Mouse (Mus musculus): ENCODE measurements around the gene Ric8b. TPM values are rescaled to one million over a fixed set of nuclear protein-coding genes. Genes with fewer than 3 reads are reported as not detected.

Gene Ric8b
- polyA plus RNA-seq, 1 experiment from 2014 or later, result 27.3 TPM

DNA sequence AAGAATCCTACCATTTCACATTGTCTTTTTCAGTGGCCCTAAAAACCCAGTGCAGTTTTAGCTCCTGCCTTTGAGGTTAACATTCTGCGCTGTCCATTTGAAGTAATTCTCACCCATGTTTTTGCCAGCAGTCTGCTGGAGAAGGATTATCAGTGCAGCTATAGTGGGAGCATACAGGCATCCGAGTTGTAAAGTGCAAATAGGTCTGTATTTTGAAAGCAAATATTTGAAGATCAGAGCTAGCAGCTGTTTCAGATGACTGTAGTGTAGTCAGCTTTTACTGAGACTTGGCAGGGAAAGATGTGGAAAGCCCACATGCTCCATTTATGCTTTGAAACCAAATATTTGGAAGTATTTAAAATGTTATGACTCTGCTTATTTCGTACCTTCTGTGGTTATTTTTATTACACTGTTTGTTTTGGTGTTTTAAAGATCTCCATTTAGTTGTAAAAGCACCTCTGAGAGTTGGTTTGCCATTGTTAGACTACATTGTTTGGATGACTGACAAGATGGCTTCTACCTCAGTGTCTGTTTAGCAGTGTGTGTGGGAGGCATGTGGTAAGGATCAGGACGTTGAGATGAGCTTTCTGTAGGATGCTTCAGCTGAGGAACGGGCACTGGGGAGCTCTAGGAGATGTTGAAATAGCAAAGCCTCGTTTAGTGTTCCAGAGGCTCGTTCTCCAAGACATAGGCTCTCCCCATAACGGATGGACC, 31.7 kb downstream of the Ric8b start:
- H3K4me1 ChIP-seq (ENCODE audit: control insufficient read depth, insufficient read depth, low read length), result no peaks in the 10 kb centered on the region
- 83% methylated on average over 8 of the region's 8 CpGs for WGBS
- H3K27ac ChIP-seq (ENCODE audit: low read depth, low read length), result no peak overlapping the region
- ATAC-seq (ENCODE audit: low FRiP score), result no peak
- no peaks in the 10 kb centered on the region for H3K27me3 ChIP-seq (ENCODE audit: control insufficient read depth, insufficient read depth, low read length)
- no peak for DNase-seq (ENCODE audit: low spot score, missing footprints)
- H3K9me3 ChIP-seq (ENCODE audit: control insufficient read depth, low read length), result no peaks in the 10 kb centered on the region
- H3K4me3 ChIP-seq (ENCODE audit: low read depth, low read length), result no peak overlapping the region
- H3K4me2 ChIP-seq, result no peak overlapping the region
- peaks cover 9% of the 10 kb centered on the region for H3K36me3 ChIP-seq (ENCODE audit: control insufficient read depth, insufficient read depth, low read length)
- no peak overlapping the region for H3K9ac ChIP-seq (ENCODE audit: low read length)

DNA sequence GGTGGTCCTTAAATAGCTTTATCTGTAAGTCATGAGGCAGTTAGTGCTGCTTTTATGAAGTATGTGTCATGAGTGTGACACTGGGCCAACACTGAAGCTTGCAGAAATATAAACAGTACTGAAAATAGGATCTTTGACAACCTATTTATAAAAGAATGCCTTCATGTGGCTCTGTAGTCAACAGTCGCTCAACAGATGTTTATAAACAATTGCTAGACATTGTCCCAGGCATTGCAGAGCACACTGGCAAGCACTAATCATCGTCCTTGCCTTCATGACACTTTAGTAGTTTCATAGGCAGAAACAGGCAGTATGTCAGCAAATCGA, 32.2 kb downstream of the Ric8b start:
- no peak for DNase-seq (ENCODE audit: low spot score, missing footprints)
- Histone ChIP-seq H3K36me3 (ENCODE audit: control insufficient read depth, insufficient read depth, low read length) (peaks cover 9% of the 10 kb centered on the region), H3K9me3 (ENCODE audit: control insufficient read depth, low read length) (no peaks in the 10 kb centered on the region), H3K9ac (ENCODE audit: low read length) (no peak overlapping the region), H3K4me1 (ENCODE audit: control insufficient read depth, insufficient read depth, low read length) (no peaks in the 10 kb centered on the region), H3K27ac (ENCODE audit: low read depth, low read length) (no peak overlapping the region), H3K4me3 (ENCODE audit: low read depth, low read length) (no peak overlapping the region), H3K4me2 (no peak overlapping the region), H3K27me3 (ENCODE audit: control insufficient read depth, insufficient read depth, low read length) (no peaks in the 10 kb centered on the region)
- ATAC-seq (ENCODE audit: low FRiP score), result no peak
- WGBS, result 89% methylated on average over 3 of the region's 3 CpGs

DNA sequence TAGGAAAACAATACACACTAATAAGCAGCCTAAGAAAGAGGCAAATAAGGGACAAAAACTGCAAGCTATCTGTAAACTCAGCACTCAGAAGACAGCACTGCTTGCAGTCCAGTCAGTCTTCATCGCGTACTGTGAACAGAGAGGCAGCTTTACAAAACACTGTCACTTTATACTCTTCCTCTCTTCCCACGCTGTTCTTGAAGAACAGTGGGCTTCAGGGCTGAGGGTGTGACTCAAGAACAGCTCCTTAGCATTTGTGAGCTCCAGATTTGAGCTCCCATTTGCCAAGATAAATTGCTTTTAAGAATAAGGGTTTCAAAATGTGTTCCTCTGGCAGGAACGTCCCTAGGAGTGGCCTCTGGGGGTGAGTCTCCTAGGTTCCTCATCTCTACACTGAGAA, 33.0 kb downstream of the Ric8b start:
- Histone ChIP-seq H3K4me1 (ENCODE audit: control insufficient read depth, insufficient read depth, low read length) (no peaks in the 10 kb centered on the region), H3K4me3 (ENCODE audit: low read depth, low read length) (no peak overlapping the region), H3K27me3 (ENCODE audit: control insufficient read depth, insufficient read depth, low read length) (no peaks in the 10 kb centered on the region), H3K36me3 (ENCODE audit: control insufficient read depth, insufficient read depth, low read length) (peaks cover 9% of the 10 kb centered on the region), H3K9me3 (ENCODE audit: control insufficient read depth, low read length) (no peaks in the 10 kb centered on the region), H3K9ac (ENCODE audit: low read length) (no peak overlapping the region), H3K27ac (ENCODE audit: low read depth, low read length) (no peak overlapping the region), H3K4me2 (no peak overlapping the region)
- ATAC-seq (ENCODE audit: low FRiP score) (no peak), DNase-seq (ENCODE audit: low spot score, missing footprints) (peak; percentile 47)
- 87% methylated on average over 4 of the region's 4 CpGs for WGBS

DNA sequence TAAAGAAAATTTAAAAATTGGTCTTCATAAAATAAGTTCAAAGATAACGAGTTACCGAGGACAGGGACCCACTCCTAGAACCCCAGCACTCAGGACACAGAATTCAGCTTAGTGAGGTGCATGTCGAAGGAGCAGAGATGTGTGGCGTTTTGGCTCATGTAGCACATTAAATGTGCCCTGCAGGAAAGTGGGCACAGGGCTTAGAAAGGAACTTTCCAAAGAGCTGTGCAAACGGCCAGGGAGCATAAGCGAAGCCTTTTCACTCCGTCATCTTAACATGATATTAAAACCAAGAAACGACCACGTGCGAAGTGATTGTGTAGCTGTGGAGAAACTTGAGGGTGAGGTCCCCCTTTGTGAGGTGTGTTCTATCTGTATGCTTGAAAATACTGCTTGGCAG, 36.8 kb downstream of the Ric8b start:
- no peaks in the 10 kb centered on the region for H3K27me3 ChIP-seq (ENCODE audit: control insufficient read depth, insufficient read depth, low read length)
- H3K9me3 ChIP-seq (ENCODE audit: control insufficient read depth, low read length), result no peaks in the 10 kb centered on the region
- H3K4me1 ChIP-seq (ENCODE audit: control insufficient read depth, insufficient read depth, low read length), result no peaks in the 10 kb centered on the region
- H3K4me3 ChIP-seq (ENCODE audit: low read depth, low read length), result no peak overlapping the region
- H3K4me2 ChIP-seq, result no peak overlapping the region
- H3K9ac ChIP-seq (ENCODE audit: low read length), result no peak overlapping the region
- 93% methylated on average over 10 of the region's 10 CpGs for whole genome bisulfite sequencing
- peak; percentile 57 for DNase-seq (ENCODE audit: low spot score, missing footprints)
- no peak overlapping the region for H3K27ac ChIP-seq (ENCODE audit: low read depth, low read length)
- no peak for ATAC-seq (ENCODE audit: low FRiP score)
- no peaks in the 10 kb centered on the region for H3K36me3 ChIP-seq (ENCODE audit: control insufficient read depth, insufficient read depth, low read length)

DNA sequence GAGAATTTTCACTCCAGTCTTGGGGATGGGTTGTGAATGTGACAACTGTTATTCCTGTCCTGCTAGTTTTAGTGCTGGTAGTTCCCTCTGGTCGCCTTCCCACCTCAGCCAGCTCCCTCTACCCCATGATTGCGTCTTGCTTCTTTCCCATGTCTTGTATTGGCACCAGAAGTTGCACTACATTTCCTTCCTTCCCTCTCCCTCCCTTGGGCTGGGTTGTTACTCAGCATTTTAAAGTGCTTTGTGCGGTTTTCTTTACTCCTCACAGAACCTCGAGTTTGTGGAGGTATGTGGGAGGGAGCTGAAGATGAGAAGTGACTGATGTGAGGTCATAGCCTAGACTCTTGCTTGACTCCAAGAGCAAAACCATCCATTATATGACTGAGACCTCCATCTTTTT, 38.8 kb downstream of the Ric8b start:
- H3K4me2 ChIP-seq, result no peak overlapping the region
- H3K9me3 ChIP-seq (ENCODE audit: control insufficient read depth, low read length), result no peaks in the 10 kb centered on the region
- no peak overlapping the region for H3K4me3 ChIP-seq (ENCODE audit: low read depth, low read length)
- no peak overlapping the region for H3K27ac ChIP-seq (ENCODE audit: low read depth, low read length)
- DNase-seq (ENCODE audit: low spot score, missing footprints) (no peak), ATAC-seq (ENCODE audit: low FRiP score) (no peak)
- H3K4me1 ChIP-seq (ENCODE audit: control insufficient read depth, insufficient read depth, low read length), result peaks cover 6% of the 10 kb centered on the region; the same call in 1 of the 2 replicates
- WGBS, result 84% methylated on average over 4 of the region's 4 CpGs
- H3K27me3 ChIP-seq (ENCODE audit: control insufficient read depth, insufficient read depth, low read length), result no peaks in the 10 kb centered on the region
- H3K9ac ChIP-seq (ENCODE audit: low read length), result no peak overlapping the region
- no peaks in the 10 kb centered on the region for H3K36me3 ChIP-seq (ENCODE audit: control insufficient read depth, insufficient read depth, low read length)

DNA sequence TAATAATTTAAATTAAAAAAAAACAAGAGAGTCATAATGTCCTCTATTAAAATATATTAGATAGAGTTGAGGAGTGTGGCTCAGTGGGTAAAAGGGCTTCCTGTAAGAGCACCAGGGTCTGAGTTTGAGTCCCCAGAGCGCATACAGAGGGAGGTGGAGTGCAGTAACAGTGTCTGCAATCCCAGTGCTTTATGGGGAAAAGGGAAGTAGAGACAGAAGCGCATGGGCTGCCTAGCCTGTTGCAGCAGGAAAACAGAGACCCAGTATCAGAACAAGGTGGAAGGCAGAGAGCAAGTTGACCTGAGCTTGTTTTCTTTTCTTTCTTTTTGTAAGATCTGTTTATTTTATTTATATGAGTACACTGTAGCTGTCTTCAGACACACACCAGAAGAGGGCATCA, 41.2 kb downstream of the Ric8b start:
- WGBS, result 94% methylated on average over 2 of the region's 2 CpGs
- Histone ChIP-seq H3K9ac (ENCODE audit: low read length) (no peak overlapping the region), H3K9me3 (ENCODE audit: control insufficient read depth, low read length) (no peaks in the 10 kb centered on the region), H3K4me1 (ENCODE audit: control insufficient read depth, insufficient read depth, low read length) (peaks cover 8% of the 10 kb centered on the region; the same call in 1 of the 2 replicates), H3K4me2 (no peak overlapping the region), H3K36me3 (ENCODE audit: control insufficient read depth, insufficient read depth, low read length) (no peaks in the 10 kb centered on the region), H3K27ac (ENCODE audit: low read depth, low read length) (no peak overlapping the region), H3K27me3 (ENCODE audit: control insufficient read depth, insufficient read depth, low read length) (no peaks in the 10 kb centered on the region), H3K4me3 (ENCODE audit: low read depth, low read length) (no peak overlapping the region)
- ATAC-seq (ENCODE audit: low FRiP score) (no peak), DNase-seq (ENCODE audit: low spot score, missing footprints) (peak; percentile 19)

DNA sequence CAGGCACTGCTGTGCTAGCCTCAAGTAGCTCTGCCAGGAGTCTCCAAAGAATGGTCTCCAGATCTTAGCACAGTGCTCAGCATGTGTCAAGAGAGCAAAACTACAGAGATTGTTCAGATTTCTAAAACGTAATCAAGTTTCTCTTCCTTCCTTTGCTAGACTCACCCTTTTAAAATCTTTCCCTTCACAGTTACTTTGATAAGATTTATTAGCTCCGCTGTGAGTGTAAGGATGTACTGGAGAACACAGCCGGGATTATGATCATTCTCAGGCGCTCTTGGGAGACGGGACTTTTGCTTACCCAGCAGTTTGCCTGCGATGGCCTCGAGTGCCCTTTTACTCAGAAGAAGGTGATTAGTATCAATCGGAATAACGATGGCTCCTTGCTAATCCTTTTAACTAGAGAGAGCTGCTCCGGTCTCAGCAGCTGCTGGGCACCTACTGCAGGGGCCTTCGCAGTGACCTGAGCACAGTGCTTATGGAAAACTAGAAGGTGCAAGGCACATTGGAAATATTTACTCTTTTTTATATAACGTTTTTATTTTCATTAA, 43.0 kb downstream of the Ric8b start:
- ATAC-seq (ENCODE audit: low FRiP score) (no peak), DNase-seq (ENCODE audit: low spot score, missing footprints) (peak; percentile 85)
- Histone ChIP-seq H3K4me3 (ENCODE audit: low read depth, low read length) (no peak overlapping the region), H3K27me3 (ENCODE audit: control insufficient read depth, insufficient read depth, low read length) (no peaks in the 10 kb centered on the region), H3K4me2 (no peak overlapping the region), H3K4me1 (ENCODE audit: control insufficient read depth, insufficient read depth, low read length) (peaks cover 8% of the 10 kb centered on the region; the same call in 1 of the 2 replicates), H3K36me3 (ENCODE audit: control insufficient read depth, insufficient read depth, low read length) (no peaks in the 10 kb centered on the region), H3K27ac (ENCODE audit: low read depth, low read length) (no peak overlapping the region), H3K9ac (ENCODE audit: low read length) (no peak overlapping the region), H3K9me3 (ENCODE audit: control insufficient read depth, low read length) (no peaks in the 10 kb centered on the region)
- WGBS, result 33% methylated on average over 12 of the region's 12 CpGs

DNA sequence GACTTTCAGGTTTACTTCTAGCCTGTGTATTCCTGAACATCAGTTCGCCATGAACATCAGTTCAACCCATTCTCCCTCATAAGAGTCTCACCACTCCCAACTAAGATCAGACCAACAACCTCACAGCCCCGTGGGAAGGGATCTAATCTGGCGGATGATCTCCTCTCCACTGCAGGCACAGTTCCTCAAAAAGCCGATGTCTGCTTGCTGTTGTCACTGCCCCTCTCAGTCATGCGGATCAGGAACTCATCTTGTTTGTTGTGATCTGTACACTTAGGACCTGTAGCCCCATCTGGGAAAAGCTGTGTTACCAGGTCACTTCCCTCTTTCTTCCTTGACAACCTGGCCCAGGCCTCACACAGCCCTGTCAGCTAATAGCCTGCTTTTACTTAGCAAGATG, 45.7 kb downstream of the Ric8b start:
- Histone ChIP-seq H3K4me2 (no peak overlapping the region), H3K27me3 (ENCODE audit: control insufficient read depth, insufficient read depth, low read length) (no peaks in the 10 kb centered on the region), H3K4me3 (ENCODE audit: low read depth, low read length) (no peak overlapping the region), H3K9me3 (ENCODE audit: control insufficient read depth, low read length) (no peaks in the 10 kb centered on the region), H3K27ac (ENCODE audit: low read depth, low read length) (no peak overlapping the region), H3K4me1 (ENCODE audit: control insufficient read depth, insufficient read depth, low read length) (peaks cover 27% of the 10 kb centered on the region), H3K36me3 (ENCODE audit: control insufficient read depth, insufficient read depth, low read length) (no peaks in the 10 kb centered on the region), H3K9ac (ENCODE audit: low read length) (no peak overlapping the region)
- 85% methylated on average over 5 of the region's 5 CpGs for WGBS
- ATAC-seq (ENCODE audit: low FRiP score) (no peak), DNase-seq (ENCODE audit: low spot score, missing footprints) (no peak)

DNA sequence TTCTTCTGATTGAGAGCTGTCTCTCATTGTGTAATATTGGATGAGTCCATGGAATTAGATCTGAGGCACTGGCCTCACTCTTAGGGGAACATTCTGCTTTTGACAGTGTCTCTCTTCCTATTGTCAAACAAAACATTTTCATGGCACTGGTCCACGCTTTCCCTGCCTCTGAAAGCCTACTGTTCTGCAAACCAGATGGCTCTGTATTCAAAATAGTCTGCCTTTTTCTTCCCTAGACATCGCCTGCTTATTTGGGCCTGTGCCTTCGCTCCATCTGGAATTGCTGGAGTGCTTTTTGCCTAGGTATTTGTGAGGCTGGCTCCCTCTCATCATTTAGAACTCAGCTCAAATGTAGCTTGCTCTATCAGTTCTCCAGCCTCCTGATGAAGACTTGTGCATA, 46.3 kb downstream of the Ric8b start:
- H3K27me3 ChIP-seq (ENCODE audit: control insufficient read depth, insufficient read depth, low read length), result no peaks in the 10 kb centered on the region
- peaks cover 31% of the 10 kb centered on the region for H3K4me1 ChIP-seq (ENCODE audit: control insufficient read depth, insufficient read depth, low read length)
- WGBS, result 88% methylated on average over 3 of the region's 3 CpGs
- H3K36me3 ChIP-seq (ENCODE audit: control insufficient read depth, insufficient read depth, low read length), result no peaks in the 10 kb centered on the region
- DNase-seq (ENCODE audit: low spot score, missing footprints) (no peak), ATAC-seq (ENCODE audit: low FRiP score) (no peak)
- H3K9ac ChIP-seq (ENCODE audit: low read length), result no peak overlapping the region
- no peak overlapping the region for H3K4me3 ChIP-seq (ENCODE audit: low read depth, low read length)
- no peak overlapping the region for H3K4me2 ChIP-seq
- no peaks in the 10 kb centered on the region for H3K9me3 ChIP-seq (ENCODE audit: control insufficient read depth, low read length)
- H3K27ac ChIP-seq (ENCODE audit: low read depth, low read length), result no peak overlapping the region
